Mouse (Mus musculus) forebrain, embryonic 10.5 days (tissue): Measurements from ENCODE around the gene Dnah6. TPM values are rescaled to one million over a fixed set of nuclear protein-coding genes. Genes with fewer than 3 reads are reported as not detected.

Experiments used
- polyA plus RNA-seq: library from polyadenylated mRNA; unstranded; fragments of >200 nt; fragmentation: Nextera tagmentation; extraction: Ambion mirVana; gene quantifications from 2 replicates; pipeline ENCODE4 v1.2.1, GENCODE M21; 2016

Gene Dnah6
- polyA plus RNA-seq, 1 experiment from 2014 or later, result 0.05 TPM

Other genes with a start within 250 kb of the Dnah6 start
- 166 and 178 TPM in 2 replicates for gene Suclg1, start 26.7 kb upstream of the Dnah6 start, polyA plus RNA-seq
- not detected in 2 replicates for gene 4931417E11Rik, start 248.0 kb upstream of the Dnah6 start, polyA plus RNA-seq